Mouse (Mus musculus) adrenal gland, postnatal 25 days (tissue): ENCODE measurements around the gene Map6. TPM values are rescaled to one million over a fixed set of nuclear protein-coding genes. Genes with fewer than 3 reads are reported as not detected.

Source experiments
- DNase-seq: peaks from one replicate; pipeline ENCODE4 v3.0.0; 2021; ENCODE audit warnings: mixed read lengths
- long read RNA-seq: library from polyadenylated mRNA; stranded (forward); transcript quantifications from one replicate; pipeline ENCODE4 v2.0.0, GENCODE M21; 2021
- total RNA-seq: library from RNA; stranded (reverse); gene quantifications from 2 replicates; pipeline ENCODE4 v1.2.3, GENCODE M21; 2021

Gene Map6
- total RNA-seq = 6.7 and 8.8 TPM in 2 replicates
- long read RNA-seq, transcript Map6-203 (3 exons, 3,233 nt) = major isoform, 6 of 6 reads
- long read RNA-seq, partial matches to known transcripts = 0 of 6 reads
- long read RNA-seq, other reads (novel, unspliced or antisense) = 0 of 6 reads

- peak; percentile 10 for DNase-seq
These were observed at the start of gene Map6 for GRCm38 (mm10) chr7:99267251-99267896. Map6 (plus strand) TSS chr7:99267447.

GRCm38 (mm10) chr7:99224225-99224624 is 43.0 kb upstream of the Map6 start:
- no peak for DNase-seq

DNA sequence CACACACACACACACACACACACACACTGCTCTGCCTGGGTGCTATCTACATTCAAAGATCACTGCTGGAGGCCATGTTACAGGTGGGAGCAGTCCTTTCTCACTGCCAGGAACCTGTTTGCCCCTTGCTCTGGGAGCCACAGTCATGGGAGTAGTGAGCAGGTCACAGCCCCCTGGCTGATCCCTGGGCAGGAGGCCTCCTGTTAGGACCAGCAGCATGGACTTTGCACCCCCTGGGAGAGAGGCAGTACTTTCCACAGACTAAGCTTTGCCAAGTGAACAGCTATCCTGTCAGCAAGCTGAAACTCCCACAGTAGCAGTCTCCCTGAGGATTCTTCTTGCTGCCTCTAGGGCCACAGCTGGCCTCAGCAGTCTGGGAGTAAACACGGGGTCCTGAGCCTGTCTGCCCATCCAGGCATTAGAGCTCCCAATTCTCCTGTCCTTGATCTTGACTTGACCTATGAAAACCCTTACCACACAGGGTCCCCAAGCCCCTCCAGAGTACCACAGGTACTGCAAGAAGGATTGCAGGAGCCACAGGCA is 42.5 kb upstream of the Map6 start:
- no peak for DNase-seq

GRCm38 (mm10) chr7:99225421-99225820 is 41.8 kb upstream of the Map6 start:
- no peak for DNase-seq

DNA sequence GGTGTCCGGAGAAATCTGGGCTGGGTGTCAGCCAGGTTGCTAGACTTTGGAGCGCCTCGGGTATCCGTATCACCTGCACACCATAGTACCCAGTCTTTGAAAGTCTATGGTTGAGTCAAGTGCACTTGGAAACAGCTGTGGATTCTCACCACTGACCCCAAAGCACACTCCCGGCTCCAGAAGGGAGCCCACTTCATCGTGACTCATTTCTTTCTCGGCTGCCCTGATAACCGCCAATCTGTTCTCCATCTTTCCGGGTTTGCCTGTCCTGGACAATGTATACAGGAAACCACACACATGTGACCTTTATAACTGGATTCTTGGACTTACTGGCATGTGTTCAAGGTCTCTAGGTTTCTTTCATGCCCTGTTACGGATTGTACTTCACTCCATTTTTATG is 40.6 kb upstream of the Map6 start:
- no peak for DNase-seq

DNA sequence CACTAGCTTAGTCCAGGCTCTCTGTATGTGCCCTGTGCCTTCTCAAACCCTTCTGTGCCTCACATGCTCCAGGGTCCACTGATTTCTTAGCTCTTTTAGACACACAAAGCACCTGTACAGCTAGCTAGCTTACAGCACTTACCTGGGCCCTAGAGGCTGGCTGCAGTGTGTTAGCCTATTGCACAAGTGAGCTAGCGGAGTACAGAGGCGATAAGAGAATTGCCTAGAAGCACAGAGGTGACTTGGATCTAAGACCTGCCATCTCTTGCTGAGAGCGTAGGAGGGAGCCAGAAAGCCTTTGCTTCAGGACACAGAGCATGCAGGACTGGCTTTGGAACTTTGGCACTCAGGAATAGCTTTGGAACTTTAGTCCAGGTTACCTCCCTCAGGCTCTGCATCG is 40.0 kb upstream of the Map6 start:
- DNase-seq = no peak

- no peak for DNase-seq
These were observed 38.4 kb upstream of the Map6 start for GRCm38 (mm10) chr7:99228825-99229224.

DNA sequence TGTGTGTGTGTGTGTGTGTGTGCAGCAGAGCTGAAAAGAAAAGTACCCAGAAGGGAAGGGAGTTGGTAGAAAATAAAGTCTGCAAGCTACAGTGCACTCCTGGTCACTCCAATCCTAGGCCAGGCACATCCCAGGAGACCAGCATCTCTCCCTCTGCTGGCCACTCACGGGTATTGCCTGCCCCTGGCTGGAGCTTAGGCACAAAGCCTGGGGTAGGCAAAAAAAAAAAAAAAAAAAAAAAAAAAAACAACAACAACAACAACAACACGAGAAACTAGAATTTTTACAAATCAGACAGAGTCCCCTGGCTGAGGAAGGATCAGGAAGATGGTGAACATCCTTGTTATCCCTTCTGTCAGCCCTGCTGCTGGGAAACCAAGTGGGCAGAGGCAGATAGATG is 37.8 kb upstream of the Map6 start:
- peak; percentile 54 for DNase-seq

- no peak for DNase-seq
These were observed 37.0 kb upstream of the Map6 start for GRCm38 (mm10) chr7:99230061-99230747.

DNA sequence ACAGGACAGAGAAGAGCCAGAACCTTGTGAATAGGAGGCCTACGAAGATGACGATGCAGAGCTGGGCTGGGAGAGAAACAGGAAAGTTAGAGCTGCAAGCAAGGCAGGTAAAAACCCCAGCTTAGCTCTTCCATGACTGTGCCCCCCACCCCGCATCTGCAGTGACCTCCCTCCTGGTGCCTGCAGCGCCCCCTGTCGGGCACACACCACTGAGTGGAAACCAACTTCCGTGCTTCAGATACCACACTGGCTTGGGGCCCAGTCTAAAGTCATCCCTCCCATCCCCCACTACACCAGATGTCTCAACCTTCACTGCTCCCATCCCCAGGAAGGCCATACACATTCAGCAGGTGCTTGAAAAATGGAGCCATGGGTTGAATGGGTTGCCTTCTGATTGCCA is 34.7 kb upstream of the Map6 start:
- DNase-seq = no peak

DNA sequence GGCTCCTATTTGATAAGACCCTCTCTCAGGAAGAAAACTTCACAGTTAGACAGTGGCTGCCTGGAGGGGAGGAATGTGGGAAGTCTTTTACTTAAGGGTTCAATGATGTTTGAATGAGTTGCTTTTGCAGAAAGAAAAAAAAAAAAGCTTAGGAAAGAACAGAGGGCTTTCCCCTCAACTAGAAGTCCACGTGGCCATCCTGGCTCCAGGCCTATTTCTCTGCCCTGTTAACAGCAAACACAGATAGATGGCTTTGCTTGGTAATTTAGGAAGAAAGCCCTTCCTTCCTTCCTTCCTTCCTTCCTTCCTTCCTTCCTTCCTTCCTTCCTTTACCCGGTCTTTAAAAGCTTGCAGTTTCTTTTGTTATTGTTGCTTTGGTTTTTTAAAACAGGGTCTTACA is 32.3 kb upstream of the Map6 start:
- no peak for DNase-seq

DNA sequence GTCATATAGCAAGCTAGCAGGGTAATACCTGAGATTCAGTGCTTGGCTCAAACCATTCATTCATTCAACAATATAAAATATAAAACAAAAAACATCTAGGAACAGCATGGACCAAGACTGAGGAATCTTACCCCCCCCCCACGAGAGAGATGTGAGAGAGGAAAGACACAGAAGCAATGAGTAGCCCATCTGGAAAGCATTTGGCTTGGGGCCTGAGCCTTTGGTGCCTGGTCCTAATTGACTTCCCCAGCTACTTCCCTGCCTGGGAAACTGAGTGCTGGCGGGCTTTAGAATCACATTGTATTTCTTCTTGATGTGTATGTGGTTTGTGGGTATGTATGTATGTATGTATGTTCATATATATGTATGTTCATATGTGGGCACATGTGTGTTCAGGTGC is 31.6 kb upstream of the Map6 start:
- no peak for DNase-seq

DNA sequence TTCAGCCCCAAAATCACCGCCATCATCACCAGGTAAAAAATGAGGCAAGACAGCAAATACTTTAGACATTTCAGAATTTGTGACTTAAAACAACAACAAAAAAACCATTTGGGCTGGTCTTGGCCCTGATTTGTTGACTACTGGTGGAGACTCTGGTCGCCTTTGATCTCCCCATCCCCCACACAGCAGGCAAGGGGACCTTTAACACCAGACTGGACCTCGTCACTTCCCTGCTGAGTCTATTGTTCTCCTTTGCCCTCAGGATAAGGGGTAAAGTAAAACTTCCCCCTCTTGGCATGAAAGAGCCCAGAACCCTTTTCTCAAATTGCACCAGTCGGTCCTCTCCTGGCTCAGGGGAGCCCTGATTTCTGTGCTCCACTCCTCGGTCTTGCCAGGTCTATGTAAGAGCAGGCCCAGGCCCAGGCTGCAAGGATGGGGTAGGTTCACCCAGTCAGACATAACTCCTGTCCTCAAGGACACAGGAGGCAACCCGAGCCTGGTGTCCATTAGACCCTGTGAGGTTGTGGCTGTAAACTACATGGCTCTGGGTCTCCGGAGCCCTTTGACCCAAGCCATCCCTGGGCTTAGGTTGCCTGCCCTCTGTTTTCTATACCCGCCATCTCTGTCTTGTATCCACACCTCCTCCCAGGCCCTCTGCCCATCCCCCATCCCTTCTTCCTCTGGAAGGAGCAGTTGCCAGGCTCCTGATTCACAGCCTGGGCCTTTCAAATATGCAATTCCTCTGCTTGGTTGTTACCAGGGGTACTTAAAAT is 30.2 kb upstream of the Map6 start:
- DNase-seq = no peak

DNA sequence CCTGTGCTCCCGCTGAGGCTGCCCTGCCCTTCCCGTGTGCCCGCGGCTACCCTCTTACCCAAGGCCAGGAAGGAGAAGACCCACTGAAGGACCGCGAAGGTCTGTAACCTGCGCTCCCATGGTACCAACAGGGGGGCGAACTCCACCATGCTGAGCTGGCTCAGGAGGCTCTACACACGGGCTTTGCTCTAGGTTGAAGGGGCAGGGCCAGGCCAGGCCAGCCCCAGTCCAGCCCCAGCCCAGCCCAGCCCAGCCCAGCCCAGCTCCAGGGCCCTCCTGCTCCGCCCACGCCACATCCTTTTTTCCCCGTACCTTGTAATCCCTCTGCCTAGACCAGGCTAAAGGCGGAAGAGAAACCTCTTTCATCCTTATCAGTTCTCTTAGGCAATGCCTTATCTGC is 28.8 kb upstream of the Map6 start, which contains the start of gene Mogat2:
Gene Mogat2, minus strand, starts transcription at position 203 of the 400 bp plus-strand sequence.
- DNase-seq = no peak

GRCm38 (mm10) chr7:99242097-99242496 is 25.1 kb upstream of the Map6 start:
- no peak for DNase-seq

GRCm38 (mm10) chr7:99248157-99248742 is 19.0 kb upstream of the Map6 start:
- no peak for DNase-seq

DNA sequence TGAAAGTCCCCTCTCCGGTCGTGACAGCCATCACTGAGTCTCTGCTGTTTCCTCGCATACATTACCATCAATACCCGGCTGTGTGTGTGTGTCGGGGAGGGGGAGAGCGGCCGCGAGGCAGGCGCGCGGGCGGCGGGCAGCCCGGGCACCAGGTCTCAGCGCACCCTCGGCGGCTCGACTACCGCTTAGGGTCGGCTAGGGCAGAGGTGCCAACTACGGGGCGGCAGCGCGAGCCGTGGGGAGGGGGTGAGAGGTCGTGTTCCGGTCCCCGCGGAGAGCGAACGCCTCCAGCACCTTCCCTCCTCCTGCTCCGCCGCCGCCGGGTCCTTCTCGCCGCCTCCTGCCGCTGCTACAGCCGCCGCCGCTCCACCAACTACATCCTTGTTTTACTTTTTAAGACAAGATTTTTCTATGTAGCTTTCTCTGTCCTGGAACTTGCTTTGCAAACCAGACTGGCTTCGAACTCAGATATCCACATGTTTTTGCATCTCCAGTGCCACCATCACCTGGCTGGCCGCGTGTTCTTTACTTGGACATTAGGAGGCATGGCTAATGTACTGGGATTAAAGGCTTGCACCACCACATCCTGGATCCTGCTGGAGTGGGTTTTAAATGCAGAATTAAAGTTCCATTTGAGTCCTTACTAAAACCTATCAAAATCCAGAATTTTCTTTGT is 18.2 kb upstream of the Map6 start:
- no peak for DNase-seq

- DNase-seq = no peak
These were observed 17.7 kb upstream of the Map6 start for GRCm38 (mm10) chr7:99249582-99249911.

DNA sequence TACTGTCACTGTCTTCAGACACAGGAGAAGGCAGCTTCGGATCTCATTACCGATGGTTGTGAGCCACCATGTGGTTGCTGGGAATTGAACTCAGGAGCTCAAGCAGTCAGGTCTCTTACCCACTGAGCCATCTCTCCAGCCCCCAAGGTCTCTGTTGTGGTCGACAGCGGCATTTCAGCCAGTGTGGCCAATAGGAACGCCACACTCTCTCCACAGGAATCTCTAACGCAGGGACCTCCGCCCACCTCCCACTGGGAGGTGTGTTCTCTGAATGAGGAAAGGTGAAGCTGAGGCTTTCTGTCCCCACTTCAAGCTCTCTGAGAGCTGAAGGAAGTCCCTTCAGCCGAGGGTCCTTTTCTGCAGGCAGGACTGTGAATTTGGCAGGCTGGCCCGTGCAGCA is 16.9 kb upstream of the Map6 start:
- no peak for DNase-seq

DNA sequence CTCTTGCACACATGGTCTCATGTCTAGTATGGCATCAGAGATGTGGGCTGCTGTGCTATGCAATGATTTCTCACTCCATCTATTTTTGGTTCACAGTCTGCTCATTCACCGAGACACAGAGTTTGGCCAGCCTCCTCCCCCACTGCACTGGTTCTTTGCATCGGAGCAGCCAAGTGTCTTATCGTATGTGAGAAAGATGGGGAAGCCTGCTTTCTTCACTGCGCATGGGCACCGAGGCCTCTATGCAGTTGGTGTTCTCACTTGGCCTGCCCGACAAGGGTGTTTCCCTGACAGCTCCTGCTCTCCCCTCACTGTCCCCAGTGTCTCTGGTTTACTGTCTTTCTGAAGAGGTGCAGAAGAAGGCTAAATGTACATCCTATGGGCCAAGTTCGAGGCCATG is 12.2 kb upstream of the Map6 start:
- DNase-seq = no peak

DNA sequence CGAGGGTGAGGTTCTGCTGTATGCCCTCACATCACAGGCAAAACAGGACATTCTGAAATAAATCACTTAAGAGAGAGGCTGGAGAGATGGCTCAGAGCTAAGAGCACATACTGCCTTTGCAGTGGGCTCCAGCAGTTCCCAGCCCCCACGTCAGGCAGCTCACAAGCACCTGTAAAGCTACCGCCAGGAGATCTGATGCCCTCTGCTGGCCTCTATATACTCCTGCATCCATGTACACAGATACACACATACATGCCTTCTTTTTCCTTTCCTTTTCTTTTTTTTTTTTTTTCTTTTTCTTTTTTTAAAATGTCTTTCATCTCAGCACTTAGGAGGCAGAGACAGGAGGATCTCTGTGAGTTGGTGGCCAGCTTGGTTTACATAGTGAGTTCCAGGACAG is 5.3 kb upstream of the Map6 start:
- no peak for DNase-seq

DNA sequence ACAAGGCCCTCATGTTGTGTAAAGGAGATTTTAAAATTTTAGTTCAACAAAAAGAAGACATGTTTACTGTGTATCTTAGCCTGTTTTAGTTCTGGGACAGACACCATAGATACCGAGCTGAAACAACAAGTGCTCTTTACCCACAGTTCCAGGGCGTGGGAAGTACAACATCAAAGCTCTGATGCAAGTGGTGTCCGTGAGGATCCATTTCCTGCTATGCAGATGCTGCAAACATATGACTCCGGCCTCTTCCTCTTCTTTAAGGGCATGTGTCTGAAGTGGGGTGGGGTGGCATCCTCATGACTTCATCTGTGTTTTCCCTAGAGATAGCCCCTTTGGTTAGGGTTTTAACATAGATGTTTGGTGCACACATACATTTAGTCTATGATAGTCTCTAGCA is 3.7 kb upstream of the Map6 start:
- DNase-seq = no peak
